Mouse (Mus musculus): Measurements from ENCODE around the gene Ahdc1.
A peak's percentile ranks its signal among the peaks of the same experiment; 100 is the strongest.

The Ahdc1 gene

DNA sequence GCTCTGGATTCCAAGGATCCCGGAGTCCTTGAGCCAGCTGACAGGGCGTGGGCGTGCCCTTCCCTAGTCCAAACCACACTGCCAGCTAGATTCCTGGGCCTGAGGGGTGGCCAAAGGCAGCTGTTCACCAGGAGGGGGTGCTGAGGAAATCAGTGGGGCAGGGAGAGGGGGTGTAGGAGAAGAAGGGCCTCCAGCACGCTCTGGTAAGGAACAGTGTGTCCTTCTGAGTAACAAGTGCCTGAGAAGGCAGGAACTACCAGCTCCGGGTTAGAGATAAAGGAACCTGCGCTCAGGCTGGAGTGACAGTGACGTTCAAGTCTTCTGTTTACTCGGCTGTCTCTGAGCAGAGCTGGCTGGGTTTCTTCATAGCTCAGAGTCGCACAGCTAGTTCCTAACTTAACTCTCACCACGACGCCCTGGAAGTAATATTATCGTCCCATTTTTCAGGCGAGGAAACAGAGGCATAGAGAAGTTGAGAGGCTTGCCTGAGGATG is 96.8 kb downstream of the Ahdc1 start:
- peak; percentile 57 to 76 for DNase-seq

GRCm38 (mm10) chr4:133108481-133109334 is 97.6 kb downstream of the Ahdc1 start:
- peak in 1 of 2 experiments; percentile 37 for DNase-seq

DNA sequence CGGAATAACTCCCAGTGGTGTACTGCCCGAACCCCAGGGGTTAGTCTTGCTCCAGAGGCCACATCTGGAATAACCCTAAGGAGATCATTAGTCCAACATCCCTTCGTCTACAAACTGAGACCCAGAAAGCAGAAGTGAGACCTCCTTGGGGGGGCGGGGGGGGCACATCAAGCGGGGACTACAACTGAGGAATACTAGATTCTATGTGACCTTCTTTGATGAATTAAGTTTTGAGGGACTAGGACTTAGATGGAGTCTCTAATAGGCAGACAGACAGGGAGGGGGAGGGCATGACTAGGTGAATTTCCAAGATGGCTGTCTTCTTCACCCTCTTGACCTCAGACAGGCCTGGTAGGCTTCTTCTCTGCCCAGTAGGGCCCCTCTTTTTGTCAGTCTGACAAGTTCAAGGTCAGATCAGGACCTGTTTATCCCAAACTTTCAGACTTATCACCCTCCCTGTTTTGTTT is 98.3 kb downstream of the Ahdc1 start:
- DNase-seq: no peak

DNA sequence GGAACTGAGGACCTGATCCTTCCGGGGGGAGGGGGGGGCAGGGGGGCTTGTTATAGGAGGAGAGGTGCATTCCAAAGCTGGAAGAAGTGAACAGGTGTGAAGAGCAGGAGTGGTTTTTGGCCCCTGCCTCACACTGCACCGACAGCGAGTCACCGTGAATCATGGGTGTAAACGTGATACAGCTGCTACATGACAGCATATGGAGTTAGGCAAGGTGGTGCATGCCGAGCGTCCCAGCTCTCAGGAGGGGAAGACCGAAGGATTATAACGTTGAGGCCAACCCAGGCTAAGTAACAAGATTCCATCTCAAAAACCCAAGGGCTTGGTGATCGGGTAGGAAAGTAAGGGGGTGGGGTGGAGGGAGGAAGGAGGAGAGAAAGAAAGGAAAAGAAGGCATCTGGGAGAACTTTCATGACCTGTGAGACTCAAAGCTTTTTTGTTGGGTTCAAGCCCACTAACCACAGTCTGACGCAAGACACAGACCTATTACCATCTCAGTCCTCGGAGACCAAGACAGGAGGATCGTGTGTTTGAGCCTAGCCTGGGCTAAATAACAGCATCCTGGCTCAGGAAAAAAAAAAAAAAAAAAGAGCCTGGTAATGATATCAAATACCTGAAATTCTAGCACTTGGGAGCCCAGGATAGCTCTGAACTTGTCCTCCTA is 101.2 kb downstream of the Ahdc1 start:
- no peak for DNase-seq

DNA sequence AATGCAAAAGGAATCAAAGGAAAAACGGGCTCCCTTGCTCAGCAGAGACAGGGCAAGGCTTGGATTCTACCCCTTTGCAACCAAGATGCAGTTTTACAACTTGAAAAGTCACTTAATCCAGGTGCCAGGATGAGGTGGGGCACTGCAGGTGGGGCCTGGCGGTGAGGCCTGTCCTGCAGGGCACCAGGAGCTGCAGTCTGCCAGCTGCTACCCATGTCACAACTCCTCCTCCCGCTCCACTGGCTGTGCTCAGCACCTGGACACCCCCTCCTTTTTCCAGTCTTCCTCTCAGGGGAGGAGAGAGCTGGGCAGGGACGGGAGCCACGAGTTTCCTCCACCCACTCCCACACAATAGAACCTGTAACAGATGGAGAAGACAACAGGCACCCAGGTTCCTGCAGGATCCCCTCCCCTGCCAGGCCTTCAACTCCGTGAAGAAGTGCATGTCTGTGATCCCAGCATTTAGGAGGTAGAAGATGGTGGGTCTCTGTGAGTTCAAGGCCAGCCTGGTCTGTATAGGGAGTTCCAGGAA is 102.4 kb downstream of the Ahdc1 start:
- DNase-seq: no peak

GRCm38 (mm10) chr4:133114762-133115161 is 103.7 kb downstream of the Ahdc1 start:
- no peak for DNase-seq

- DNase-seq: no peak
Measured at GRCm38 (mm10) chr4:133115721-133116429, 104.8 kb downstream of the Ahdc1 start.

DNA sequence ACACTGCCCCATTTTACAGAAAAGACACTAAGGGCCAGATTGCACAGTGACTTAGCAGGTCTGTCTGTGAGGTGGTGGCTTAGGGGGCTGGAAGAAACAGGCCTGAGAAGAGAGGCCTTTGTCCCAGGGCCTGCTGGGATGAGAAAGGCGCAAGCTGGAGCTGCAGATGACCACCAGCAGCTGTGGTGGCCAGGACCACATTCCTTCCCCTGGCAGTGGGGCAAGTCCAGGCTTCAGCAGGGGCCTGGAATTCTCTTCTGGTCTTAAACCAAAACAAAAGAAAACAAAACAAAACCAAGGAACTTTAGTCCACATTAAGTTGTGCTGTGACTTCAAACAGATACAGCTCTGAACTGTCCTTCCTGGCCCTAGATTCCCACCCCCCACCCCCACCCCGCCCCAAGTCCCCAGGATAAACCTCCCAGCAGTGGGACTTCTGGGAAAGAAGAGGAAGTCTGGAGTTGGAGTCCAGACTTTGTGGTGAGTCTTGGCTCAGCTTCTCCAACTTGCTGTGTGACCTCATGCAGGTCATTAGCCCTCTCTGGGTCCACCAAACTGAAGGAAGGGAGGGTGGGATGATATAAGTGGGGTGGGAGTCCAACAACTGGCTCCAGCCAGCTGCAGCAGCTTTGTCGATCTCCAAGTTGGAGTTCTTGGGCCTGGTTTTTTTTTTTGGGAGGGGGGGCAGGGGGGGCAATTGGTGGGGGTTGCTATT is 105.9 kb downstream of the Ahdc1 start:
- peak; percentile 46 to 63 for DNase-seq

DNA sequence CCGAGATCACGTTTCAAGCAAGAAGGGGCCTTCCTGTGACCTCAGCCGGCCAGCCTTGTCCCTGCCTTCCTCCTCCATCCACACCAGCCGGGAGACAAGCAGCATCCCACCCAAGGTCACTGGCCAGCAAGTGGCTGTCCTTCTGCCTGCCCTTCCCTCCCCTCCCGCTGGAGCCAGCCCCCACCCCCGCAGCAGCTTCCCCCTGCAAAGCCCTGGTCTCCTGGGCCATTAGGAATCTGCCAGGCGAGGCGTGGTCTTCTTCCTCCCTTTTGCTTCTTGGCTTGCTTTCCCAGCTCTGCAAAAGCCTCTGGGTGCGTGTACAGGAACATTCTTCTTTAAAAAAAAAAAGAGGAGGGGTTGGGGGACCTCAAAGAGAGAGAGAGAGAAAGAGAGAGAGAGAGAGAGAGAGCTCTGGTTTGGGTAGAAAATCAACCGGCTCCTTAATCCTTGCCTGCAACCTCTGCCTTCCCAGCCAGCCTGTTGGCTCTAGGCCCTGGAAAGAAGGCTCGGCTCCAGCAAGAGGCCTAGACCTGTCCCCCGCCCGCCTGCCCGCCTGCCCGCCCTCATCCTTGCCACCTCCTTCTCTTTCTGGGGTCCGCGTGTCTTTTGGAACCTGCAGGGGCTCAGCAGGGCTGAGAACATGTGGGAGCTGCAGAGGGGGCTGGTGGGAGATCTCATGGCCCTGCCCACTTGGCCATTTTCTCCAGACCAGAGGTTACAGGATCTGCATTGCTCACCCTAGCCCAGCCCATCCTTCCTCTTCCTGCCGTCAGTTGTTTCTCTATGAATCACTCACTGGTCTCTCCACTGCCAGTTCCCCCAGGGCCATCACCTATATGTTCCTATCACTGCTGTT is 106.7 kb downstream of the Ahdc1 start:
- peak; percentile 79 to 89 for DNase-seq

DNA sequence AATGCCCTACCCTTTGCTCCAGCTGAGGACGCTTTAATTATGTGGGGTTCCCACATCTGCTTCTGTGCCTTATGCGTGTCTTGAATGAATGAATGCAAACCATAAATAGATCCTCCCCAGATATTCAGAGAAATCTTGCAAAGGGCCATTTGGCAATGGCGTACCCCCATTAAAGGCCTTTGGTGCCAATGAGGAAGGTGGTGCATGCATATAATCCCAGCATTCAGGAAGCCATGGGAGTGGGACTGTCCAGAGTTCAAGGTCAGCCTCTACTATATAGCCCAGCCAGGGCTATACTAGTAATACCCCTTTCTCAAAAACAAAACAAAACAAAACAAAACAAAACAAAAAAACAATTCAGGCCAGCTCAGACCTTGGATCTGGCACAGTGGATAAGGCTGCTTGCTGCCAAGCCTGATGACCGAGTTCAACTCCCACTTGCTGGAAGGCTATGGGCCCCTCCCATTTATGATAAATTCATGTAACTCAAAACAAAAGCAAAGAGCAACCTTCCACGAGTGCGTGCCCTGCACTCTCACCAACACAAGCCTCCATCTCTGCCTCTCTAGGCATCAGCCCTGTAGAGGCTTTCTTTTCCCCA is 107.8 kb downstream of the Ahdc1 start:
- DNase-seq: no peak

- no peak for DNase-seq
Measured at GRCm38 (mm10) chr4:133119579-133119978, 108.5 kb downstream of the Ahdc1 start.

DNA sequence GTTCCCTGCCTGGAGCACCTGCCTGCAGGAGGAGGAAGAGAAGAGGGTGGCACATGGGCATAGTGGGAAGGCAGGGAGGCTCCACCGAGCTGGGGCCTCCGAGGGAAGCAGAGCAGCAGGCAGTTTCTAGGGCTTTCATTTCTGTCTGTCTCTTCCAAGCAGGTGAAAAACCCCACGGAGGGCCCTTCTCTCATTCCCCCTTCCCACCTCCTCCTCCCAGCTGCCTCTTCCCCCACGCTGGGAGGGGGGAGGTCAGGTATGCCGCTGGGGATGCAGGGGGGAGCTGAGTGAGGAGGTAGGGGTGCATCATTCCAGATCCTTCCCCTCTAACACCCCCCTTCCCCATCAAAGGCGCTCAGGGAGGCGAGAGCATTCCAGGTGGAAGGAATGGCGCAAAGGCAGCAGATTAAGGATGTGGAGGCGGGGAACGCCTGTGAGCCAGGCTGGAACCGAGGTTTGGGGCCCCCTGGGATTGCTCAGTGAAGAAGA is 109.8 kb downstream of the Ahdc1 start:
- DNase-seq: peak; percentile 48 to 70

DNA sequence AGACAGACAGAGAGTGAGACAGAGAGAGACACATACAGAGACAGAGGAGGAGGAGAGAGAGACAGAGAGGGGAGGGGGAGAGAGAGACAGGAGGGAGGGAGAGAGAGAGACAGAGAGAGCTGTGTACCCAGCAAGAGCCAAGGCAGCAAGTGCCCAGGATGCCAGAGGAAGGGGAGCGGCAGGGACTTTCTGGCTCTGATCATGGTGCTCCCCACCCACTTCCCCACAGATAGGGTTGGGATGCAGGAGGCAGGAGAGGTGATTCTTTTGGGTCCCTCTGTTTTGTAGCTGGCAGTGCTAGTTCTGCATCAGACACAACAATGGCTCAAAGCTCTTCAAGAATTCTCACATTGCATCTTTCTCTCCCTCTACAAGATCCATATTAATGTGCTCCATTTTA is 110.4 kb downstream of the Ahdc1 start:
- no peak for DNase-seq

DNA sequence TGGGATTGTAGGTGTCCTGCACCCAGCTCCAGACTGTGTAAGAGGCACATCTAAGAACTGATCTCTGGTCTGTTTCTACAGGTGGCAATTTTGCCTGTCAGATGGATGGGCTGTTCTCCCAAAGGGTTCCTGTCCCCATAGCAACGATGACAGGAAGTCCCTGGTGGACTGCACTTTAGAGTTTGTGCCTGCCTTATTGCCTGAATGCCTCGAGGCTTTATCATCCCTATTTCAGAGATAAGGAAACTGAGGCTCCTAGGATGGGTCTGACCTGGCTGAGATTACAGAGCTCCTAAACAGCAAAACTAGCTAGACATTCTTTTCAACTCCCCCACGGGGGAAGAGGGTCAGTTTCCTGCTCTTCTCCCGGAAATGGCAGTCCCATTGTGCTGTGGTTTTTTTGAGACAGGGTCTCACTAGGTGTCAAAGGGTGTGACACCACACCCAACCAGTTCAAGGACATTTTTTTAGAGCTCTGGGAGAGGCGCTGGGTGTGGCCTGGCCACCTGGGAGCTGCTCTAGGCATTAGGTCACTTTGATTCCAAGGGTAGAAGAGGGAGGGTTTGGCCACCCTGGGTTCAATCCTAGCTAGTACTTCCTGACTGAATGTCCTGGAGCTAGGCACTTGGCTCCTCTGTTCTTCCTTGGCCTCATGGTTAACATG is 111.0 kb downstream of the Ahdc1 start:
- no peak for DNase-seq

DNA sequence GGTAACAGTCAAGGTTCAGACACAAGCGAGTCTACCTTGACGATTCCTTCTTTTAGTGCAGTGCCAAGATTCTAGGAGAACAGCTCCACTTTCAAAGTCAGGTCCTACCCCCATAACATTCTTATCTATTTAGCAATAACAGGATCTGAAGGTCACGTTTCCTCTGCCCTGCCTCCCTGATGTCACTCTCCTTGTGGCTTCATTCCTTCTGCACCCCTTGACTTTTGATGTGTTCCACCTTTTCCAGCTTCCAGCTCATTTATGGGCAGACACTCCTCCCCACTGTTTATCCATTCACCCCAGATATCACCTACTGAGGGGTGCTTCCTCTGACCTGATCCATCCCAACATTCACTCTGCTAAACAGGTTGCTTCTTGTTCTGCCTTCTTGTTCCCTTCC is 116.0 kb downstream of the Ahdc1 start:
- DNase-seq: no peak
